Mouse (Mus musculus): ENCODE measurements around the gene Nxt2. TPM values are rescaled to one million over a fixed set of nuclear protein-coding genes. Genes with fewer than 3 reads are reported as not detected.

Gene Nxt2
- polyA plus RNA-seq (2015; fragmentation: Nextera tagmentation; extraction: Ambion mirVana): 17.6 and 18.4 TPM in 2 replicates

DNA sequence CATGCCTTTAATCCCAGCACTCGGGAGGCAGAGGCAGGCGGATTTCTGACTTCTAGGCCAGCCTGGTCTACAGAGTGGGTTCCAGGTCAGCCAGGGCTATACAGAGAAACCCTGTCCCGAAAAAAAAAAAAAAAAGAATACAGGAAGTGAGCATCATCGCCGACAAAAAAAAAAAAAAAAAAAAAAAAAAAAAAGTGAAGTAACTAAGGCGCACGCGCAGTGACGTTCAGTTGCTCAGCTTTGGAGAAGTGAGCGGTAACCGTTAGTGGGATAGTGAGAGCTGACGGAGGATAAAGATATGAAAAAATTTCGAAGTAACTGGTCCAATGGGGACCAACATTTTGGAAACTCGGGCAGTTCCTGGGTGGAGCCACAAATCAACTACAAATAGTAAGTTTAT, at the start of gene Nxt2:
TSS of gene Nxt2 (plus strand) at position 229 of the 400 bp plus-strand sequence.
- peak within 1 kb of the TSS; percentile 57 for H3K4me3 ChIP-seq
- no peak within 1 kb of the TSS for H3K9ac ChIP-seq
- peak within 1 kb of the TSS; percentile 57 for H3K4me2 ChIP-seq
- ATAC-seq (ENCODE audit: low FRiP score, low read depth): no peak
- H3K27ac ChIP-seq (replicated peaks): no peak within 1 kb of the TSS
- H3K4me1 ChIP-seq (replicated peaks): 0 out of 2 replicates have a peak, but pooled peaks cover 3% of the 10 kb centered on the region
- H3K9me3 ChIP-seq: no peaks in the 10 kb centered on the region
- 90% methylated on average over 12 of the region's 14 CpGs for WGBS
- H3K27me3 ChIP-seq: no peaks in the 10 kb centered on the region
- H3K36me3 ChIP-seq: no peaks in the 10 kb centered on the region

DNA sequence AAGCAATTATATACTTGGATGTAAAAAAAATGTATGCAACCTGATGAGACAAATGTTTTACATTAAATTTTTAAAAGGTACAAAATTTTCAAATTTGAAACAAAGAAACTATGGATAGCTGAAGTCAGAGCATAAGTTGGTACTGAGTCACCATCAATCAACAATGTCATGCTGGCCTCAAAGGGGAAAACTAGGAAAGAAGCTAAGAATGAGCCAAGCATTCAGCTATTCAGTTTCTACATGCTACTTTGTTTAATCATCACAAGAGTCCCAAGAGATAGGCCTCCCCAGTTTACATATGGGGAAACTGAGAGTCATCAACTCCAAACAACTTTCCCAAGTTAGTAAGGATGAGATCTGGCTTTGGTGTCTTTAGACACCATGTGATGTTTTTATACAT, 49.6 kb upstream of the Nxt2 start:
- Histone ChIP-seq H3K4me1 (replicated peaks) (no peaks in the 10 kb centered on the region), H3K9ac (no peak overlapping the region), H3K9me3 (no peaks in the 10 kb centered on the region), H3K4me3 (no peak overlapping the region), H3K4me2 (no peak overlapping the region), H3K36me3 (no peaks in the 10 kb centered on the region), H3K27ac (replicated peaks) (no peak overlapping the region), H3K27me3 (peaks cover 2% of the 10 kb centered on the region; the same call in 1 of the 2 replicates)
- no peak for ATAC-seq (ENCODE audit: low FRiP score, low read depth)

DNA sequence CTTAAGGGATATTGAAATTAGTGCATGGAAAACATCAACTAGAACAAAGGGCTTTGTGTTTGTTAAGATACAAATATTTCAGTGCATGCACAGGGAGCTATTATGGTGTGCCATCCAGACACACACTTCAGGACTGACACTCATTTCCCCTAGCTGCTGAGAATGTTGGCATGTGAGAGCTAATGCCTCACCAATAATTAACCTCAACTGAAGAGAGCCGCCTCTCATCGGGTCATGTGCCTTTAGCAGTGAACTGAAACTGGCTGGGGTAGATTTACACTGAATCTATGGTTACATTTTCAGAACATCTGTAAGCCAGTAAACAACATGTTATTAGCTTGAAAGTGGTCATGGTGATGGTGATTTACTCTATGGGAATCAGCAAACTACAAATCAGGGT, 44.5 kb upstream of the Nxt2 start:
- Histone ChIP-seq H3K9ac (no peak overlapping the region), H3K4me2 (no peak overlapping the region), H3K4me3 (no peak overlapping the region), H3K4me1 (replicated peaks) (no peaks in the 10 kb centered on the region), H3K36me3 (no peaks in the 10 kb centered on the region), H3K27ac (replicated peaks) (no peak overlapping the region), H3K9me3 (no peaks in the 10 kb centered on the region), H3K27me3 (no peaks in the 10 kb centered on the region)
- ATAC-seq (ENCODE audit: low FRiP score, low read depth): no peak
- WGBS: 74% methylated on average over 2 of the region's 2 CpGs

DNA sequence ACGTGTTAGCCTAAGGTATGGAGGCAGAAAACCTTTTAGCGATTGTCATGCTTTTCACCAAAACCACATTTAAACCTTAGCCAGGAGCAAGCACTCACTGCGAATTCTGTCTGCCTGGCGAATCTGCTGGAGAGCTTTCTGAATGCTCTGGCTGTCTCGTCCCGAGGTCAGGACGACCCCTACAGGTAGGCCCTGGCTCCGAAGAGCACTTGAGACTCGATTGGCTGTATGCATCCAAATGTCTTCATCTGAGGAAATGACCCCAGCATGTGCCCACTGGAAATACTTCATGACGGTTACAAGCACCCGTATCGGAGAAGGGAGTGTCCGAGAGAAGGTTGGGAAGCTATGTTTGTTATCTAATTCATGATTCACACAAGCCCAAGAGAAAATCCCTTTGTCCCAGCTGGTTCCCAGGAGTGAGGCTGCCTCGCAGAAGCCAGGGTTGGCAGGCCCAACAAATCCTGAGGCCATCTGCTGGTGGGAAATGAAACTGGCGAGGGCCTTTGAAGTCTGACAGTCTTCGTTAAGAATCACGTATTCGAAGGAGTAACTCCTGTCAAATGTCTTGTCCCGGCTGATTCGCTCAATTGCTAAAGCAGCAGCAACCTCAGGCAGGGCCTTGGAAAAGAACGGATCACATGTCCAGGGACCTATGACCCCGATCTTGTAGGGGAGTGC, 37.4 kb upstream of the Nxt2 start:
- no peak overlapping the region for H3K27ac ChIP-seq (replicated peaks)
- no peaks in the 10 kb centered on the region for H3K9me3 ChIP-seq
- H3K27me3 ChIP-seq: 0 out of 2 replicates have a peak, but pooled peaks cover 8% of the 10 kb centered on the region
- peak overlapping the region; percentile 28; the same call in 1 of the 2 replicates for H3K4me2 ChIP-seq
- no peak overlapping the region for H3K9ac ChIP-seq
- no peaks in the 10 kb centered on the region for H3K36me3 ChIP-seq
- no peak overlapping the region for H3K4me3 ChIP-seq
- peaks cover 3% of the 10 kb centered on the region; the same call in 1 of the 2 replicates for H3K4me1 ChIP-seq (replicated peaks)
- WGBS: 35% methylated on average over 22 of the region's 22 CpGs
- peak; percentile 79 for ATAC-seq (ENCODE audit: low FRiP score, low read depth)

DNA sequence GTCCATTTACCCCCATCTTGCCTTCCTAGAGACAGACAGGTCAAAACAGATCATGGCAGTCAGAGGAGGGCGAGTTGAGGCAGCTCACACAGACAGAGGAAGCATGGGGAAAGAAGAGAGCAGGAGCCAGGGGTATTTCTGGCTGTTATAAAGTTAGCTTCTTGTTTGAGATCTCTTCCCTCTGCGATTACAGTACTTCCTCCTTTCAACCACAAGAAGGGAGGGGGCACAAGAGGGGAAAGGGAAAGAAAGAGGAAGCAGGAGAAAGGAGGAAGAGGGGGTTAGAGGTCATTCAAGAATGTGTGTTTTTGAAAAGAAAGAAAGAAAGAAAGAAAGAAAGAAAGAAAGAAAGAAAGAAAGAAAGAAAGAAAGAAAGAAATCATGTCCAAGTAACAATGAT, 36.2 kb upstream of the Nxt2 start:
- no peak overlapping the region for H3K4me2 ChIP-seq
- H3K27me3 ChIP-seq: 0 out of 2 replicates have a peak, but pooled peaks cover 8% of the 10 kb centered on the region
- H3K9ac ChIP-seq: no peak overlapping the region
- no peak for ATAC-seq (ENCODE audit: low FRiP score, low read depth)
- 90% methylated on average over 2 of the region's 2 CpGs for WGBS
- H3K36me3 ChIP-seq: no peaks in the 10 kb centered on the region
- H3K4me3 ChIP-seq: no peak overlapping the region
- H3K9me3 ChIP-seq: no peaks in the 10 kb centered on the region
- no peak overlapping the region for H3K27ac ChIP-seq (replicated peaks)
- peaks cover 3% of the 10 kb centered on the region; the same call in 1 of the 2 replicates for H3K4me1 ChIP-seq (replicated peaks)

DNA sequence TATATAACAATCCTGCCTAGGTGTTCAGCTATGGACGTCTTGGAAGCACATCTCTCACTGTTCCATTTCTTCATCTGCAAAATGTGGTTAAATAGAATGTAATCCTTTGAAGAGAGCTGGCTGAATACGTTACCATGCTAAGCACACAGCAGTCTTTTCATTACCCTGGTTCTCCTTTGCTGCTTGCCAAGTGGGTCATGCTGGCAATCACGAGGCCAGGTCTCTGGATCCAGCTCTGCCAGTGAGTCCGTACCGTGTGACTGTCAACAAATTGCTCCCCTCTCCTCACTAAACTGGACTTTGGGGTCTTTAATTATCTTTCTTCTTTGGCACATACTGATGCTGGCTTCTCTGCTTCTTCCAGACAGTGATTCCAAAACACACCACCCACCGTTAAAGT, 32.1 kb upstream of the Nxt2 start:
- H3K27ac ChIP-seq (replicated peaks): no peak overlapping the region
- H3K4me1 ChIP-seq (replicated peaks): no peaks in the 10 kb centered on the region
- H3K27me3 ChIP-seq: 0 out of 2 replicates have a peak, but pooled peaks cover 14% of the 10 kb centered on the region
- no peak overlapping the region for H3K9ac ChIP-seq
- H3K4me2 ChIP-seq: no peak overlapping the region
- ATAC-seq (ENCODE audit: low FRiP score, low read depth): 0 out of 2 replicates have a peak, but pooled peaks have one; percentile 61
- no peaks in the 10 kb centered on the region for H3K36me3 ChIP-seq
- 61% methylated on average over 6 of the region's 6 CpGs for WGBS
- H3K9me3 ChIP-seq: no peaks in the 10 kb centered on the region
- H3K4me3 ChIP-seq: no peak overlapping the region

DNA sequence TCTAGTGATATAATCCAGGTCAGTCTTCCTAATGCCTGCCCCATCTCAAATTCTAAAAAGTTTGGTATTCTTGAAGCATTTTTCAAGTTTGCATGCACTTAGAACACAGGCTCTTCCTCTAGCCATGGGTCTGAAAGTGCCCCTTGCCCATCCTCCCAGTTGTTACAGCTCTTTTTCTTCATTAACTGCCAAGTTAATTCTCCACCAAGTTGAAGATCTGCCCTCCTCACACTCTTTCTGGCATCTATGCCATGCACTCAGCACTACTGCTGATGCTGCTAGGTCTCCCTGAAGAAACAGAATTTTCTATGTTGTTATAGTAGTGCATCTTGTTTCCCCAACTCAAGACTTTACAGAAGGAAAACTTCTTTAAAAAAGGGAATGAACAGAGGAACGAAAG, 31.0 kb upstream of the Nxt2 start:
- H3K4me1 ChIP-seq (replicated peaks): no peaks in the 10 kb centered on the region
- H3K4me3 ChIP-seq: no peak overlapping the region
- ATAC-seq (ENCODE audit: low FRiP score, low read depth): no peak
- H3K4me2 ChIP-seq: no peak overlapping the region
- WGBS: 96% methylated on average over 1 of the region's 1 CpGs
- 0 out of 2 replicates have a peak, but pooled peaks cover 14% of the 10 kb centered on the region for H3K27me3 ChIP-seq
- no peak overlapping the region for H3K9ac ChIP-seq
- H3K36me3 ChIP-seq: no peaks in the 10 kb centered on the region
- H3K27ac ChIP-seq (replicated peaks): no peak overlapping the region
- H3K9me3 ChIP-seq: no peaks in the 10 kb centered on the region

DNA sequence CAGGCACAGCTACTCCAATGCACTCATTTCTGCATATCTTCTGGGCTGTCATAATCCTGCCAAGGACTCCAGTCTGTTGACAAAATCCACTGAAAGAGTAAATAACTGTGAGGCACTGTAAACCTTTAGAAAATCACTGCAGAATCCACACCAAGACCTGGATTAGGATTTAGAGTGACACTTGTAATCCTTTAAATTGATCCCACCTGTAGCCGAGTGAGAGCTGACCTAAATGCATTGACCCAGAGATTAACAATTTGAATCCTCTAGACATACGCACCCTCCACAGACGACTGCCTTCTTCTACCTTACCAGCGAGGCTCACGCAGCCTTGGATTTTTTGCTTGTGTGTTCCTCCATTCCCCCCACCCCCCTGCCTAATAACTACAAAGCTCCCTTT, 29.7 kb upstream of the Nxt2 start, which contains the start of gene Gucy2f:
TSS of gene Gucy2f (minus strand) at position 101 of the 400 bp plus-strand sequence.
- Histone ChIP-seq H3K4me2 (no peak within 1 kb of the TSS), H3K9me3 (no peaks in the 10 kb centered on the region), H3K4me1 (replicated peaks) (no peaks in the 10 kb centered on the region), H3K27me3 (0 out of 2 replicates have a peak, but pooled peaks cover 12% of the 10 kb centered on the region), H3K36me3 (no peaks in the 10 kb centered on the region), H3K4me3 (no peak within 1 kb of the TSS), H3K27ac (replicated peaks) (no peak within 1 kb of the TSS), H3K9ac (no peak within 1 kb of the TSS)
- ATAC-seq (ENCODE audit: low FRiP score, low read depth): no peak
- 59% methylated on average over 5 of the region's 5 CpGs for WGBS

DNA sequence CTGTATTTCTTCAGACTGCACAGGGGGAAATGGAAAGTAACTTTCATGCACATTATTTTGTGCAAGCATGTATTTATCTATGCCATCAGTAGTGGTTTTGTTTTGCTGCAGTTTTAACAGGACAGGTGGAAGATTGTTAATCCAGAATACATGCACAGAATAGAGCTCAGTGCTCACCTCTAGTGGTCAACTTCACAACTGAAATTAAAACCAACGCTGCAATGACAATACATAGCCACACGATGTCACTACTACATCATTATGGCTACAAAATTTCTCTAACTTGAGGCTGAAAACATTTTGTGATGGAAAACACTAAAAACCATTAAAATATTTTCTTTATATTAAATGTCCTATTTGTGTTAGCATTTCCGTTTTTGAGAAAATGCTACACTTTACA, 26.3 kb upstream of the Nxt2 start:
- H3K4me3 ChIP-seq: no peak overlapping the region
- no peak overlapping the region for H3K9ac ChIP-seq
- H3K27me3 ChIP-seq: 0 out of 2 replicates have a peak, but pooled peaks cover 6% of the 10 kb centered on the region
- H3K36me3 ChIP-seq: no peaks in the 10 kb centered on the region
- WGBS: 4% methylated on average over 3 of the region's 3 CpGs
- H3K4me2 ChIP-seq: no peak overlapping the region
- H3K9me3 ChIP-seq: no peaks in the 10 kb centered on the region
- no peak overlapping the region for H3K27ac ChIP-seq (replicated peaks)
- no peak for ATAC-seq (ENCODE audit: low FRiP score, low read depth)
- H3K4me1 ChIP-seq (replicated peaks): no peaks in the 10 kb centered on the region

DNA sequence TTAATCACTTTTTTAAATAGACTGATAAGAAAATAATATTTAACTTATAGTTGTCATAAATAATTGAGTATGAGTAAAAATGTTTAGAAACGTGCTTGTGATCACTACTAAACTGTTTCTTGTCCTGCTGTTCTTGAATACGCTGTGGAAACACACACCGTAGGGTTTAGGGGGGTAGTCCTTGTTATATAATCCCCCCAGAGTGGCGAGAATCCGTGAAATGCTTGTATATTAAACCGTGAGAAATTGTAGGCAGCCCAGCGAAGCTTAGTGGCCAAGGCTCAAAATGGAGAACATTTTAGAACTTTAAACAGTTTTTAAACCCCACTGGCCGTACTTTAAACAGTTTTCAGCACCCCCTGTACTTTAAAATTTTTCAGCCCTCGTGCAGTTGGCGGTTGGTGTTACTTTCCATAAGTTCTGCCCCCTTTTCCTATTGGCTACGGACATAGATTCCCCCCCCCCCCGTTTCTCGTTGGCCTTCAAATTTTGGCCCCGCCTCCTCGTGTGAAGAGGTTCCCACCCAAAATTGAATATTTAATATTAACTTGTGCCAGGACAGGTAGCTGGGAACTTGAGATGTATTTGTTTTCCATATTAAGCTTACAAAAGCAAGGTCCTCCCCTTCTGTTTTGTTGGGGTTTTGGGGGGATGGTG, 956 bp downstream of the Nxt2 start:
- no peaks in the 10 kb centered on the region for H3K27me3 ChIP-seq
- peak overlapping the region; percentile 90 for H3K27ac ChIP-seq (replicated peaks)
- no peak overlapping the region for H3K9ac ChIP-seq
- ATAC-seq (ENCODE audit: low FRiP score, low read depth): peak; percentile 70
- 24% methylated on average over 15 of the region's 15 CpGs for WGBS
- no peaks in the 10 kb centered on the region for H3K36me3 ChIP-seq
- H3K4me2 ChIP-seq: peak overlapping the region; percentile 57
- 0 out of 2 replicates have a peak, but pooled peaks cover 3% of the 10 kb centered on the region for H3K4me1 ChIP-seq (replicated peaks)
- peak overlapping the region; percentile 57 for H3K4me3 ChIP-seq
- H3K9me3 ChIP-seq: no peaks in the 10 kb centered on the region

DNA sequence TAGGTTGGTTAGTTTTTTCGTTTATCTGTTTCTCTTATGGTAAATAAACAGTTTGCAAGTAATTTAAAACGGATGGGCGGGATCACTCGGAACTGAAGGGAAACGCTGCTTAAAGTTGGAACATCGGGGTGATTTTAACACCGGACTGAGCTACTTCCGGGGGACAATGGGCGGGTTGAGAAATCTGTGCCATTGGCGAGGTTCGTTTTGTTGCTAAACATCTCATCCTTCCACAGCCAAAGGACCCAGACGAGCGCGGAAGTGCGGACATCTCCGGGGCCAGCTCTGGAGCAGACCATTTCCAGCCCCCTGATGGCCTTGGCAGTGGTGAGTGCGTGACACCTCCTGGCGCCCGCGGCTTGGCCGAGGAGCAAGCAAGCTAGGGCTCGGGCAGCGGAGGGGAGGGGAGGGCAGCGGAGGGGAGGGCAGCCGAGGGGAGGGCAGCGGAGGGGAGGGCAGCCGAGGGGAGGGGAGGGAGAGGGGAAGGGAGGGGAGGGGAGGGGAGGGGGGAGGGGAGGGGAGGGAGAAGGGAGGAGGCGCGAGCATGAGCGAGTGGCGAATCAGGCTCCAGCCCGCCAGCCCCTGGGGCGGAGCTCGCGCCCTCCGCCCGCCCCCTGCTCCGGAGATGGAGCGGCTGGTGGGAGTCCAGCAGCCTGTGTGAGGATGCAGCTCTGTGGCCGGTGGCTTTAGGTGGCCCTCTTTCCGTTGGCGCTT, 1.6 kb downstream of the Nxt2 start:
- Histone ChIP-seq H3K4me2 (peak overlapping the region; percentile 57), H3K27ac (replicated peaks) (peak overlapping the region; percentile 90), H3K4me1 (replicated peaks) (0 out of 2 replicates have a peak, but pooled peaks cover 3% of the 10 kb centered on the region), H3K36me3 (no peaks in the 10 kb centered on the region), H3K4me3 (peak overlapping the region; percentile 57), H3K9me3 (no peaks in the 10 kb centered on the region), H3K9ac (peak overlapping the region; percentile 49), H3K27me3 (no peaks in the 10 kb centered on the region)
- ATAC-seq (ENCODE audit: low FRiP score, low read depth): peak; percentile 97
- 35% methylated on average over 31 of the region's 42 CpGs for WGBS
